Mouse (Mus musculus) left cerebral cortex, postnatal 36 days (tissue): Measurements from ENCODE around the gene Phldb2. TPM values are rescaled to one million over a fixed set of nuclear protein-coding genes. Genes with fewer than 3 reads are reported as not detected.
A peak's percentile ranks its signal among the peaks of the same experiment; 100 is the strongest.

Experiments used
- DNase-seq, 2 experiments: peaks; one replicate each; pipeline ENCODE4 v3.0.0; 2021 to 2022; ENCODE audit warnings: low spot score in 2 of 2, mixed read lengths in 1 of 2
- intact Hi-C: fragments of 180-260 bp; cut with DNase I; formaldehyde crosslinking; loops from one replicate; pipeline ENCODE4 v1.15.1; 2025
- total RNA-seq, 2 experiments: library from RNA; stranded (reverse); gene quantifications; 2 replicates each; pipeline ENCODE4 v1.2.3; 2021

Phldb2 gene
- total RNA-seq, 2 experiments from 2014 or later = 4.4 to 9.9 TPM

DNA sequence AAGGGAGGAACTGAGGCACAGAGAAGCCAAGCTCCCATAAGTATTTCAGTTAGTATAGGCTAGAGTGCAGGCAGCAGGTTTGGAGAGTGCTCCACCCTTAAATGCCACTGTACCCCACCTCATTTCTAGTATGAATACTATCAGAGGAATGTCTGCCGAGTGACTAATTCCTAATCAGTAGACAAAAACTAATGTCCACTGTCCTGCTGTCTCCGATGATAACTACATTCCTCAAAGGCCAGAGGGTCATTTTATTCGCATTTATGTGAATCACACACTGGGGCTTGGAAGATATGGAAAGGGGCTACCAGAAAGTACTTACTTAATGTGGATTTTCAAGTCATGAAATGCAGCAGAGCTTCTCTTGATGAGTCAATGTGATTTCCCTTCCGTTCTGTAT is 104.4 kb downstream of the Phldb2 start:
- no peak for DNase-seq
- intact Hi-C loops = loop anchor here (2.0 kb wide), 1 partner anchor 38 kb away; no protein-coding TSS in a partner anchor

GRCm38 (mm10) chr16:45844875-45845274 is 108.5 kb downstream of the Phldb2 start:
- DNase-seq = no peak
- intact Hi-C loops = no loop called here

- DNase-seq = peak; percentile 63 to 66
- intact Hi-C loops = no loop called here
These were observed 109.2 kb downstream of the Phldb2 start for GRCm38 (mm10) chr16:45844049-45844780.

GRCm38 (mm10) chr16:45843351-45843891 is 110.0 kb downstream of the Phldb2 start:
- peak in 1 of 2 experiments; percentile 12 for DNase-seq

GRCm38 (mm10) chr16:45842440-45842839 is 111.0 kb downstream of the Phldb2 start:
- intact Hi-C loops = loop anchor here (2.0 kb wide), 1 partner anchor 124 kb away; no protein-coding TSS in a partner anchor
- DNase-seq = no peak

More at GRCm38 (mm10) chr16:45843351-45843891, 110.0 kb downstream of the Phldb2 start:
- intact Hi-C loops = loop anchor here (2.0 kb wide), 1 partner anchor 123 kb away; no protein-coding TSS in a partner anchor

- intact Hi-C loops = loop anchor here (2.0 kb wide), 1 partner anchor 125 kb away; no protein-coding TSS in a partner anchor
These were observed 111.6 kb downstream of the Phldb2 start for GRCm38 (mm10) chr16:45841806-45842205.

DNA sequence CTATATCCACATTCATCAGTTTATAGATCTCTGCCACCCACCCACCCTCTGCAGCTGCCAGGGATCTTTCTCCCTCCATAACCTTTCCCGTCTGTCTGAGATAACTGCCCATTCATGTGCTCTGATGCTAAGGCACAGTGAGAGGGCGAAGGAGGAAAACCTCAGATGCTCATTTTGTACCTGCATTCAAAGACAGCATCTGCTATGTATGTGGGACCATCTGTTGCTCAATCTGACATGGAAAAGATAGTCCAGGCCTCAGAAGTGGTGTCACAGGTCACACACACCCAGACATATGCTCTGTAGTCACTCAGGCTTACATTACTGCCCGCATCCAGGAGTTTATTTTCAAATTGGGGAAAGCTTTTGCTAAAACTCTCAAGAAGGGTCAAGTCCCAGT is 112.4 kb downstream of the Phldb2 start:
- intact Hi-C loops = no loop called here
- DNase-seq = no peak

More at GRCm38 (mm10) chr16:45841806-45842205, 111.6 kb downstream of the Phldb2 start:
- DNase-seq = no peak

DNA sequence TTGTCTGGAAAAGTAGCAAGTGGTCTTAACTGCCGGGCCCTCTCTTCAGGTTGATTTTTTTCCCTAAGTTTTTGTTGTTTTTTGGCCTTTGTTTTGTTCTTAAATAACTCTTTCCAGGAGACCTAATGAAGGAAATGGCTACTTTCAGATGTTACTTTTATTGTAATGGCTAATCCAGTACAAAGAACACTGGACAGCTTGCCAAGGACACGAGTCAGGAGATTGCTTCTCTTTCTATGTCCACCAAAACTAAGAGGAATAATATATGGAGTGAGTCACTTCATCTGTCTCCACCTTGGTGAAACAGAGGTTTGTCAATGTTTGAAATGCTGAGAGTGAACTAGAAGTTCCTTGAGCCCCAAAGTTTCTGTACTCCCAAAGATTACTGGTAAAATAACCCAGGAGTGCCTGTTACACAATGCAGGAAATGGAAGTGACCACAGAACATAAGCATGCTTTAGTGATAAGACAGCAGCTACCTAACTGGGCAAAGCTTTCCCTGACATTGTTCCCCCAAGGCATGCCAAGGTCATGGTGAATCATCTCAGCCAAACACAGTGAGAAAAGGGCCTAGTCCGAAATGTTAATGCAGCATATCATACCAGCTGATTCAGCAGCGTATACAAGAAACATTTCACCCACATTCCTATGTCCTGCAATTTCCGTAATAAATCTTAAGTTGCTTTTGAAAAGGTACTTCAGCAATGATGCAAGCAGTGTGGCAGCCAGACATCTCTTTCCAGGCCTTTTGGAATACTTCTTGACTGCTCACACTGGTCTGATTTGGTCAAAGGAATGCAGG is 115.7 kb downstream of the Phldb2 start:
- intact Hi-C loops = no loop called here
- DNase-seq = no peak

- DNase-seq = no peak
- intact Hi-C loops = no loop called here
These were observed 120.7 kb downstream of the Phldb2 start for GRCm38 (mm10) chr16:45832747-45833108.

- intact Hi-C loops = no loop called here
- DNase-seq = no peak
These were observed 121.2 kb downstream of the Phldb2 start for GRCm38 (mm10) chr16:45832061-45832746.

GRCm38 (mm10) chr16:45831094-45831872 is 122.1 kb downstream of the Phldb2 start:
- intact Hi-C loops = no loop called here
- no peak for DNase-seq

GRCm38 (mm10) chr16:45830096-45830866 is 123.1 kb downstream of the Phldb2 start:
- DNase-seq = no peak
- intact Hi-C loops = no loop called here

- intact Hi-C loops = no loop called here
- DNase-seq = no peak
These were observed 128.1 kb downstream of the Phldb2 start for GRCm38 (mm10) chr16:45825309-45825708.

DNA sequence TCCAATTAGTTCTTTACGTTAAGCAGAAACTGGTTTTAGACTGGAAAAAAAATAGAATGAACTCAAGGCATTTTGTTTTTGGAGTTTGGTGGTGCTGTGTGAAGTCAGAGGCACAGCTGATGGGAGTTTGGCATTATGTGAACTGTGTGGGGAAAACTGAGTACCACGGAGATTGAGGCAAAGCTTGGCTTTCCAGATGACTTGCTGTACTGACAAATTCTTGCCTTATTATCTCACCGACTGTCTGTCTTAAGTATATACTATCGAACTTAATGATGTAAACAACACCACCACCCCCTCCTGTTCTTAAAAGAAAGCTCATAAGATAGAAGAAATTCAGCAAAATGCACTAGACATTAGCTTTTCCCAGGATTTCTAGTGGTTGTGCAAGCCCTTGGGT is 129.4 kb downstream of the Phldb2 start:
- intact Hi-C loops = no loop called here

DNA sequence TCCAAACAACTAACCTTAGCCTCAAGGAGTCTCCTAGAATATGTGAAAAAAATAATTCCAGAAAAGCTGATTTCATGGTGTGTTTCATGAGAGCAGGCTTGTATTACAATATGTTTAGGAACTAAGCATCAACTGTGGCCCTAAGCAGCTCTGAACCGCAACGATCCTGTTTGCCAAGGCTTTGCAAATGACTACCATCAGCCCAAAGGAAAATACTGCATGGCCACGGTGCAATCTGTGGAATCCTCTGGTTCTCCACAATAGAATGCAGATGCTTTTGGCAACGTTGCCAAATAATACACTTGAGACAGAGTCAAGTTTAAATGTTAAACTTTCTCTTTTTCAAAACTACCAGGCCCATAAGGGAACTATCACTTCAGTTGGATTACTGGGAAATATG is 133.5 kb downstream of the Phldb2 start:
- DNase-seq = no peak
- intact Hi-C loops = loop anchor here (5.0 kb wide), 1 partner anchor 63 kb away; no protein-coding TSS in a partner anchor

More for the DNA sequence above, 129.4 kb downstream of the Phldb2 start:
- DNase-seq = no peak

DNA sequence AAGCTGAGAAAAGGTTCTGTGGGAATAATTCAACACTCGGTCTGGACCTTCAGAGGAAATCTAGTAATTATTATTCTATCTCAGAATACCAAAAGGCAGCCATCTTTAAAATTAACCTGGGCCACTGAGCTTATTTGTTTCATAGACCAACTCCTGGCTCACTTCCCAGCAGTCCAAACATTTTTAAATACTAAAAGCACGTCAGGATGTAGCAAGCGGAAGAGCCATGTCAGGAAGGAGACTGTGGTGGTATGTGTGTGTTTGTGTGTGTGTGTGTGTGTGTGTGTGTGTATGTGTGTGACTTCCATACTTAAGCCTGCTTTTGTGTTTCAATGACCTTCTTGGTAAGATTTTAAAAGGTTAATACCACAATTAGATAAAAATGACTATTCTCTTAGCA is 135.6 kb downstream of the Phldb2 start:
- DNase-seq = no peak
- intact Hi-C loops = loop anchor here (5.0 kb wide), 1 partner anchor 60 kb away; no protein-coding TSS in a partner anchor

GRCm38 (mm10) chr16:45816670-45817069 is 136.7 kb downstream of the Phldb2 start:
- DNase-seq = no peak
- intact Hi-C loops = loop anchor here (5.0 kb wide), 1 partner anchor 59 kb away; no protein-coding TSS in a partner anchor

GRCm38 (mm10) chr16:45814611-45815010 is 138.8 kb downstream of the Phldb2 start:
- intact Hi-C loops = loop anchor here (5.0 kb wide), 1 partner anchor 57 kb away; no protein-coding TSS in a partner anchor
- DNase-seq = no peak
